Mouse (Mus musculus): ENCODE data around the gene Hfe.

GRCm38 (mm10) chr13:23710374-23711089, at the start of gene Hfe:
- TF ChIP-seq CTCF (IDR thresholded peaks at IDR 0.05; ENCODE audit: extremely low read depth, insufficient read length, insufficient replicate concordance, low read depth, low read length) (no peak), POLR2A (IDR thresholded peaks at IDR 0.05; ENCODE audit: low read depth, low read length) (0 out of 2 replicates have a peak, but pooled peaks have one; percentile 42)

All from small intestine, adult 2 months (tissue).